Mouse (Mus musculus): ENCODE results near the gene Auts2. TPM values are rescaled to one million over a fixed set of nuclear protein-coding genes. Genes with fewer than 3 reads are reported as not detected.
A peak's percentile ranks its signal among the peaks of the same experiment; 100 is the strongest.

Gene Auts2
- polyA plus RNA-seq, 1 experiment from 2014 or later: 71.4 TPM

DNA sequence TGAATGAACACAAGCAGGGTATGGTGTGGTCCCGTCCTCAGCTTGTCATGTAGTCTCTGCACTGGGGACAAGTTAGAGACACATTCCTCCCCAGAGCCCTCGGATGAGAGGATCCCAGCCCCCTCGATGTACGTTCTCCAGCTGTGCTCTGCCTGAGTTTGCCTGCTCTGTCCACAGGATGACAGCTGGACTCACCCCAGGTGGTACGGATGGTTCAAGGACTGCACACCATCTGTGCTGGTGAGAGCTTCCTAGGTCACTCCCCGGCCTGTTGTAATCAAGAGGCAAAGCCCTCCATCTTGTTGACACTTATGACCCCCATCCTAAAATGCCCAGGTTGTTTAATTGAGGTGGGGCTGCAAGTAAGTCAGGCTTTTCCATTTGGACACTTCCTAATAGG, 839.4 kb downstream of the Auts2 start:
- Histone ChIP-seq H3K9me3 (ENCODE audit: control insufficient read depth, low read length) (no peaks in the 10 kb centered on the region), H3K4me2 (ENCODE audit: low read depth, low read length, severe bottlenecking) (no peak overlapping the region), H3K36me3 (ENCODE audit: control insufficient read depth, insufficient read depth, low read length) (no peaks in the 10 kb centered on the region), H3K9ac (ENCODE audit: low read length) (no peak overlapping the region), H3K4me3 (ENCODE audit: low read depth, low read length) (no peak overlapping the region), H3K27me3 (ENCODE audit: control insufficient read depth, insufficient read depth, low read length) (no peaks in the 10 kb centered on the region), H3K4me1 (replicated peaks; ENCODE audit: control insufficient read depth, insufficient read depth, low read length) (no peaks in the 10 kb centered on the region; the same call in 1 of the 2 replicates), H3K27ac (ENCODE audit: low read depth, low read length) (no peak overlapping the region)
- no peak for ATAC-seq (replicated peaks; ENCODE audit: low FRiP score)
- DNase-seq (ENCODE audit: low spot score): no peak
- WGBS: 83% methylated on average over 6 of the region's 6 CpGs

GRCm38 (mm10) chr5:131702840-131703392, 840.2 kb downstream of the Auts2 start:
- no peaks in the 10 kb centered on the region for H3K9me3 ChIP-seq (ENCODE audit: control insufficient read depth, low read length)
- H3K4me2 ChIP-seq (ENCODE audit: low read depth, low read length, severe bottlenecking): no peak overlapping the region
- no peaks in the 10 kb centered on the region for H3K36me3 ChIP-seq (ENCODE audit: control insufficient read depth, insufficient read depth, low read length)
- DNase-seq (ENCODE audit: low spot score): no peak
- no peak for ATAC-seq (replicated peaks; ENCODE audit: low FRiP score)
- no peak overlapping the region for H3K27ac ChIP-seq (ENCODE audit: low read depth, low read length)
- H3K27me3 ChIP-seq (ENCODE audit: control insufficient read depth, insufficient read depth, low read length): no peaks in the 10 kb centered on the region
- H3K9ac ChIP-seq (ENCODE audit: low read length): no peak overlapping the region
- H3K4me3 ChIP-seq (ENCODE audit: low read depth, low read length): no peak overlapping the region
- 94% methylated on average over 6 of the region's 6 CpGs for WGBS
- no peaks in the 10 kb centered on the region; the same call in 1 of the 2 replicates for H3K4me1 ChIP-seq (replicated peaks; ENCODE audit: control insufficient read depth, insufficient read depth, low read length)

DNA sequence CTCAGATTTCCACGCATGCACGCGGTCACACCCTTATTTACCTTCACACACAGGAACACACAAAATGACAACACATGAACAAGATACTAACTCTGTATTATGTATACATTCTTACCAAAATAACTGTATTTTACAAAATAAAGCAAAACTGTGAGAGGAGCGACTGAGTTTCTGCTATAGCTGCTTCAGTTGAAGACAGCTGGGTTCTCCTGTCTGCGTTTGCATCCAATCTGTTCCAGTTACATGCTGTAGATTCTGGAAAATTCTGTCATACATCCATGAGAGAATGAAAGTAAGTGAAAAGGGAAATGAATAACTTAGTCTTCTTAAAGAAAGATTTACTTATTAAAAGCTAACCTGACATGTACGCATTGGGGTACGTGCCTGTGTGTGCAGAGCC, 844.2 kb downstream of the Auts2 start:
- H3K27me3 ChIP-seq (ENCODE audit: control insufficient read depth, insufficient read depth, low read length): no peaks in the 10 kb centered on the region
- no peaks in the 10 kb centered on the region; the same call in 1 of the 2 replicates for H3K4me1 ChIP-seq (replicated peaks; ENCODE audit: control insufficient read depth, insufficient read depth, low read length)
- H3K36me3 ChIP-seq (ENCODE audit: control insufficient read depth, insufficient read depth, low read length): no peaks in the 10 kb centered on the region
- ATAC-seq (replicated peaks; ENCODE audit: low FRiP score) (no peak), DNase-seq (ENCODE audit: low spot score) (no peak)
- WGBS: 94% methylated on average over 7 of the region's 7 CpGs
- no peaks in the 10 kb centered on the region for H3K9me3 ChIP-seq (ENCODE audit: control insufficient read depth, low read length)
- H3K9ac ChIP-seq (ENCODE audit: low read length): no peak overlapping the region
- no peak overlapping the region for H3K4me3 ChIP-seq (ENCODE audit: low read depth, low read length)
- H3K4me2 ChIP-seq (ENCODE audit: low read depth, low read length, severe bottlenecking): no peak overlapping the region
- H3K27ac ChIP-seq (ENCODE audit: low read depth, low read length): no peak overlapping the region

DNA sequence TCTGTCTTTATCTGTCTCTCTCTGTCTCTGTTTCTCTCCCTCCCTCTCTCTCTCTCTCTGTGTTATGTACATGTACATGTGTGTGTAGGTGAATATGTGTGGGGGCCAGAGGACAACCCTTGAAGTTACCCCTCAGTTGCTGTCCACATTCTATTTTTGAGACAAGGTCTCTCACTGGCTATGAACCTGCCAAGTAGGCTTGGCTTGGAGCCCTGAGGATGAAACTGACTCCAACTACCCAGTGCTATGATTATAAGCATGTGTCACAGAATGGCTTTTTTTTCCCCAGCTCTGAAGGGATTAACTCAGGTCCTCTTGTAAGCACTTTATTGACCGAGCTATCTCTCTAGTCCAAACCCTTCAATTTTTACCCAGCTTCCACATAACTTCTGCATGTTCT, 852.4 kb downstream of the Auts2 start:
- WGBS: 91% methylated on average over 1 of the region's 1 CpGs
- Histone ChIP-seq H3K4me3 (ENCODE audit: low read depth, low read length) (no peak overlapping the region), H3K9ac (ENCODE audit: low read length) (no peak overlapping the region), H3K27ac (ENCODE audit: low read depth, low read length) (no peak overlapping the region), H3K9me3 (ENCODE audit: control insufficient read depth, low read length) (no peaks in the 10 kb centered on the region), H3K27me3 (ENCODE audit: control insufficient read depth, insufficient read depth, low read length) (no peaks in the 10 kb centered on the region), H3K36me3 (ENCODE audit: control insufficient read depth, insufficient read depth, low read length) (no peaks in the 10 kb centered on the region), H3K4me1 (replicated peaks; ENCODE audit: control insufficient read depth, insufficient read depth, low read length) (no peaks in the 10 kb centered on the region), H3K4me2 (ENCODE audit: low read depth, low read length, severe bottlenecking) (no peak overlapping the region)
- ATAC-seq (replicated peaks; ENCODE audit: low FRiP score): no peak
- no peak for DNase-seq (ENCODE audit: low spot score)

GRCm38 (mm10) chr5:131686956-131687618, 856.1 kb downstream of the Auts2 start:
- Histone ChIP-seq H3K27ac (ENCODE audit: low read depth, low read length) (no peak overlapping the region), H3K4me2 (ENCODE audit: low read depth, low read length, severe bottlenecking) (no peak overlapping the region), H3K4me3 (ENCODE audit: low read depth, low read length) (no peak overlapping the region), H3K9me3 (ENCODE audit: control insufficient read depth, low read length) (no peaks in the 10 kb centered on the region; the same call in 1 of the 2 replicates), H3K27me3 (ENCODE audit: control insufficient read depth, insufficient read depth, low read length) (no peaks in the 10 kb centered on the region; the same call in 1 of the 2 replicates), H3K9ac (ENCODE audit: low read length) (no peak overlapping the region), H3K4me1 (replicated peaks; ENCODE audit: control insufficient read depth, insufficient read depth, low read length) (no peaks in the 10 kb centered on the region), H3K36me3 (ENCODE audit: control insufficient read depth, insufficient read depth, low read length) (no peaks in the 10 kb centered on the region)
- WGBS: 84% methylated on average over 8 of the region's 8 CpGs
- no peak for ATAC-seq (replicated peaks; ENCODE audit: low FRiP score)
- no peak for DNase-seq (ENCODE audit: low spot score)

DNA sequence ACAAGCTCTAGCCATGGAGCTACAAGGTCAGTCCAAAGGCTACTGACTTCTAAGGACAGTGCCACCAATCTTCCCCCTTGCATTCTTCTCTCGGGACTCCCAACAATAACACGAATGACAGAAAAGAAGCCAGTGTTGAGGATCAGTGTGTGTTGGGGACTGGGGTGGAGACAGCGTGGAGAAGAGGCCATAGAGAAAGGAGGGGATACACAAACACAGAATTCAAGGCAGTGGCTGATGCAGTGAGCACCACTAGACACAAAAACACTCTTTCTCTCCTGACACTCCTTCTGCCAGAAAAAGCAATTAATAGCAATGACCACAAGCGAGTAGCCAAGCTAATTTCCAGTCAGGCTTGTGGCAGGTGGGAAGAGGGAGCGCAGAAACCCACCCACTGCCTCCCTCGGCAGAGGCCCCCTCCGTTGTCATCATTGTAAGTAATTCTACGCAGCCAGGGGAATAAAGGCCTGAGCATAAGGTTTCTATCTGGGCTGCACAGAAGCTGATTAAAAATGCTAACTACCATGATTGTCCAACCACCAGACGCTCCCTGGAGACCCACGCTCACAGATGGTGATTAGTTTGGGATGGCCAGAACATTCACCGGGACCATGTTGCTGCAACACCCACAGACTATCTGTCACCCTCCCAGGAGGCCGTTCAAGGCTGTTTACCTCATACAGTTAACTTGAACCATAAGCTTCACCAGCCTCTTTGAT, 862.9 kb downstream of the Auts2 start:
- ATAC-seq (replicated peaks; ENCODE audit: low FRiP score) (0 out of 2 replicates have a peak, but pooled peaks have one; percentile 39), DNase-seq (ENCODE audit: low spot score) (peak; percentile 53)
- WGBS: 56% methylated on average over 12 of the region's 12 CpGs
- no peaks in the 10 kb centered on the region; the same call in 1 of the 2 replicates for H3K4me1 ChIP-seq (replicated peaks; ENCODE audit: control insufficient read depth, insufficient read depth, low read length)
- peak overlapping the region; percentile 57; the same call in 1 of the 2 replicates for H3K27ac ChIP-seq (ENCODE audit: low read depth, low read length)
- no peaks in the 10 kb centered on the region for H3K36me3 ChIP-seq (ENCODE audit: control insufficient read depth, insufficient read depth, low read length)
- no peak overlapping the region for H3K4me3 ChIP-seq (ENCODE audit: low read depth, low read length)
- H3K27me3 ChIP-seq (ENCODE audit: control insufficient read depth, insufficient read depth, low read length): no peaks in the 10 kb centered on the region; the same call in 1 of the 2 replicates
- H3K9ac ChIP-seq (ENCODE audit: low read length): no peak overlapping the region
- H3K9me3 ChIP-seq (ENCODE audit: control insufficient read depth, low read length): no peaks in the 10 kb centered on the region; the same call in 1 of the 2 replicates
- H3K4me2 ChIP-seq (ENCODE audit: low read depth, low read length, severe bottlenecking): no peak overlapping the region

DNA sequence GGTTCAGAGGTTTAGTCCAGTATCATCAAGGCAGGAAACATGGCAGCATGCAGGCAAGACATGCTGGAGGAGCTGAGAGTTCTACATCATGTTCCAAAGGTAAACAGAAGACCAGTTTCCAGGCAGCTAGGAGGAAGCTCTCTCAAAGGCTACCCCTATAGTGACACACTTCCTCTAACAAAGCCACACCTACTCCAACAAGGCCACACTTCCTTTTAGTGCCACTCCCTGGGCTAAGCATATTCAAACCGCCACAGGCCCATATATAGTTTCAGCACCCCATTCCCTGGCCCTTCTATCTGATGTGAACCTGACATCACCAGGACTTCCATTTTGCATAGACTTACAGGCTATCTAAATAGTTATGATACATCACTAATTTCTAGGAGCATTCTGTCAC, 863.6 kb downstream of the Auts2 start:
- Histone ChIP-seq H3K4me2 (ENCODE audit: low read depth, low read length, severe bottlenecking) (no peak overlapping the region), H3K27ac (ENCODE audit: low read depth, low read length) (no peak overlapping the region), H3K9me3 (ENCODE audit: control insufficient read depth, low read length) (no peaks in the 10 kb centered on the region; the same call in 1 of the 2 replicates), H3K36me3 (ENCODE audit: control insufficient read depth, insufficient read depth, low read length) (no peaks in the 10 kb centered on the region), H3K9ac (ENCODE audit: low read length) (no peak overlapping the region), H3K4me3 (ENCODE audit: low read depth, low read length) (no peak overlapping the region), H3K4me1 (replicated peaks; ENCODE audit: control insufficient read depth, insufficient read depth, low read length) (no peaks in the 10 kb centered on the region; the same call in 1 of the 2 replicates), H3K27me3 (ENCODE audit: control insufficient read depth, insufficient read depth, low read length) (no peaks in the 10 kb centered on the region; the same call in 1 of the 2 replicates)
- DNase-seq (ENCODE audit: low spot score): no peak
- WGBS: 81% methylated on average over 1 of the region's 1 CpGs
- no peak for ATAC-seq (replicated peaks; ENCODE audit: low FRiP score)

DNA sequence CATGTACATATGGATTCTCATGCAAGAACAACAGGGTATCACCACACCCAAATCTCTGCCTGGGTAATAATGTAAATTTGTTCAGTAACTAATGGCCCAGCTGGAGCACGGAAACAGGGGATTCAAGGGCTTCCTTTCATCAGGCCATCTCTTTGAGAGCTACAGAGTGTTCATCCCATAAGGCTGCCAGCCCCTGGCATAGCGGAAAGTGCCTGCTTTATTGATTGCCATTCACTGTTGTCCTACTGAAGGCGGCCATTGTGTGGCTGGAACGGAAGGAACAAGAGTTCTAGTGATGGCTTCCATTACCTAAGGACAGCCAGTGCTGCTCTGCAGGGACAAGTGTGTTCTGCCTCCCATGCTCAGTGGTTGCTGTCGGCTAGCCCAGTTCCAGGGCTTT, 865.6 kb downstream of the Auts2 start:
- H3K4me3 ChIP-seq (ENCODE audit: low read depth, low read length): no peak overlapping the region
- no peak for DNase-seq (ENCODE audit: low spot score)
- ATAC-seq (replicated peaks; ENCODE audit: low FRiP score): no peak
- H3K4me1 ChIP-seq (replicated peaks; ENCODE audit: control insufficient read depth, insufficient read depth, low read length): no peaks in the 10 kb centered on the region; the same call in 1 of the 2 replicates
- H3K36me3 ChIP-seq (ENCODE audit: control insufficient read depth, insufficient read depth, low read length): no peaks in the 10 kb centered on the region
- no peak overlapping the region for H3K9ac ChIP-seq (ENCODE audit: low read length)
- H3K27ac ChIP-seq (ENCODE audit: low read depth, low read length): no peak overlapping the region
- H3K9me3 ChIP-seq (ENCODE audit: control insufficient read depth, low read length): no peaks in the 10 kb centered on the region
- no peak overlapping the region for H3K4me2 ChIP-seq (ENCODE audit: low read depth, low read length, severe bottlenecking)
- H3K27me3 ChIP-seq (ENCODE audit: control insufficient read depth, insufficient read depth, low read length): no peaks in the 10 kb centered on the region
- WGBS: 73% methylated on average over 5 of the region's 5 CpGs

Data from forebrain, embryonic 11.5 days (tissue).